Mouse (Mus musculus) stomach, embryonic 14.5 days (tissue): ENCODE data around the gene Ccdc28b. TPM values are rescaled to one million over a fixed set of nuclear protein-coding genes. Genes with fewer than 3 reads are reported as not detected.

Experiments used
- ATAC-seq: fragments of 200-750 bp; cut with Nextera tagmentation; 2 replicates; pipeline ENCODE4 v1.8.0; 2017; ENCODE audit warnings: low read depth, moderate TSS enrichment; ENCODE audit not compliant: insufficient number of reproducible peaks, insufficient read depth, low FRiP score
- H3K27ac ChIP-seq: fragments of 300-500 bp; sonication (generic); 2 replicates; pipeline ENCODE4 v1.5.1; 2014; ENCODE audit warnings: mild to moderate bottlenecking, low read length, moderate library complexity, mixed read lengths
- H3K27me3 ChIP-seq: fragments of 300-500 bp; sonication (generic); 2 replicates; pipeline ENCODE4 v1.6.1; 2014; ENCODE audit warnings: low read length, control low read depth, mixed read lengths; ENCODE audit not compliant: control insufficient read depth, insufficient read depth
- H3K36me3 ChIP-seq: fragments of 300-500 bp; sonication (generic); 2 replicates; pipeline ENCODE4 v1.6.1; 2014; ENCODE audit warnings: mild to moderate bottlenecking, control low read depth, low read length, moderate library complexity, mixed read lengths; ENCODE audit not compliant: control insufficient read depth, insufficient read depth
- H3K4me1 ChIP-seq: fragments of 300-500 bp; sonication (generic); 2 replicates; pipeline ENCODE4 v1.6.1; 2014; ENCODE audit warnings: low read length, control low read depth, mixed read lengths; ENCODE audit not compliant: control insufficient read depth, insufficient read depth
- H3K4me2 ChIP-seq: fragments of 300-500 bp; sonication (generic); replicated peaks from 2 replicates; pipeline ENCODE4 v1.6.1; 2014; ENCODE audit warnings: low read depth, low read length, control low read depth
- H3K4me3 ChIP-seq: fragments of 300-500 bp; sonication (generic); 2 replicates; pipeline ENCODE4 v1.5.1; 2014; ENCODE audit warnings: low read depth, low read length, control low read depth
- H3K9ac ChIP-seq: fragments of 300-500 bp; sonication (generic); replicated peaks from 2 replicates; pipeline ENCODE4 v1.6.1; 2014; ENCODE audit warnings: low read depth, mild to moderate bottlenecking, control low read depth, low read length, moderate library complexity, mixed read lengths
- H3K9me3 ChIP-seq: fragments of 300-500 bp; sonication (generic); 2 replicates; pipeline ENCODE4 v1.6.1; 2016; ENCODE audit warnings: low read depth, low read length, control low read depth; ENCODE audit not compliant: control insufficient read depth
- WGBS: fragments of 180-500 bp; shearing (Covaris S2); extraction: QIAGEN DNeasy Blood & Tissue Kit; methylation state at CpG from one replicate; pipeline ENCODE4 v1.1.7; 2014; 5-methylcytosine and 5-hydroxymethylcytosine counted together
- polyA plus RNA-seq: library from polyadenylated mRNA; unstranded; fragments of >200 nt; fragmentation: Nextera tagmentation; extraction: Ambion mirVana; gene quantifications from 2 replicates; pipeline ENCODE4 v1.2.1, GENCODE M21; 2014

Ccdc28b gene
- polyA plus RNA-seq, 1 experiment from 2014 or later: 52.9 TPM

GRCm38 (mm10) chr4:129630944-129631343 lies 7.2 kb upstream of the Ccdc28b start:
- Histone ChIP-seq H3K27me3 (no peaks in the 10 kb centered on the region), H3K36me3 (peaks cover 90% of the 10 kb centered on the region), H3K9me3 (no peaks in the 10 kb centered on the region), H3K27ac (no peak overlapping the region), H3K4me2 (no peak overlapping the region), H3K4me1 (no peaks in the 10 kb centered on the region), H3K4me3 (no peak overlapping the region), H3K9ac (no peak overlapping the region)
- no peak; the same call in 1 of the 2 replicates for ATAC-seq
- 88% methylated on average over 4 of the region's 4 CpGs for WGBS

GRCm38 (mm10) chr4:129626035-129626434 lies 2.3 kb upstream of the Ccdc28b start:
- Histone ChIP-seq H3K27ac (no peak overlapping the region), H3K27me3 (no peaks in the 10 kb centered on the region), H3K36me3 (peaks cover 49% of the 10 kb centered on the region), H3K4me3 (no peak overlapping the region), H3K9me3 (no peaks in the 10 kb centered on the region), H3K4me1 (peaks cover 25% of the 10 kb centered on the region; the same call in 1 of the 2 replicates), H3K9ac (no peak overlapping the region), H3K4me2 (no peak overlapping the region)
- no peak for ATAC-seq
- 74% methylated on average over 6 of the region's 6 CpGs for WGBS

- Histone ChIP-seq H3K36me3 (peaks cover 44% of the 10 kb centered on the region), H3K4me2 (peak overlapping the region; percentile 84), H3K4me3 (no peak overlapping the region), H3K4me1 (peaks cover 25% of the 10 kb centered on the region; the same call in 1 of the 2 replicates), H3K9ac (no peak overlapping the region), H3K9me3 (no peaks in the 10 kb centered on the region), H3K27ac (peak overlapping the region; percentile 74; the same call in 1 of the 2 replicates), H3K27me3 (no peaks in the 10 kb centered on the region)
- 50% methylated on average over 4 of the region's 4 CpGs for WGBS
- ATAC-seq: no peak
Measured at GRCm38 (mm10) chr4:129625496-129625895, 1.7 kb upstream of the Ccdc28b start.

- peak overlapping the region; percentile 66 for H3K4me3 ChIP-seq
- H3K9ac ChIP-seq: peak overlapping the region; percentile 45; the same call in 1 of the 2 replicates
- H3K27me3 ChIP-seq: no peaks in the 10 kb centered on the region
- H3K27ac ChIP-seq: peak overlapping the region; percentile 74
- no peak for ATAC-seq
- peaks cover 39% of the 10 kb centered on the region for H3K36me3 ChIP-seq
- peaks cover 25% of the 10 kb centered on the region; the same call in 1 of the 2 replicates for H3K4me1 ChIP-seq
- no peaks in the 10 kb centered on the region for H3K9me3 ChIP-seq
- H3K4me2 ChIP-seq: peak overlapping the region; percentile 84
- WGBS: 4% methylated on average over 6 of the region's 6 CpGs
Measured at GRCm38 (mm10) chr4:129625029-129625370, 1.3 kb upstream of the Ccdc28b start.

- peak overlapping the region; percentile 66 for H3K4me3 ChIP-seq
- WGBS: 1% methylated on average over 18 of the region's 18 CpGs
- H3K9ac ChIP-seq: peak overlapping the region; percentile 45; the same call in 1 of the 2 replicates
- H3K4me1 ChIP-seq: peaks cover 25% of the 10 kb centered on the region; the same call in 1 of the 2 replicates
- peaks cover 35% of the 10 kb centered on the region for H3K36me3 ChIP-seq
- H3K4me2 ChIP-seq: peak overlapping the region; percentile 84
- H3K9me3 ChIP-seq: no peaks in the 10 kb centered on the region
- H3K27ac ChIP-seq: peak overlapping the region; percentile 74
- H3K27me3 ChIP-seq: no peaks in the 10 kb centered on the region
- peak; percentile 87 for ATAC-seq
Measured at GRCm38 (mm10) chr4:129624281-129625028, 708 bp upstream of the Ccdc28b start.

- no peak for ATAC-seq
- Histone ChIP-seq H3K9ac (peak overlapping the region; percentile 76), H3K36me3 (peaks cover 20% of the 10 kb centered on the region), H3K4me3 (peak overlapping the region; percentile 66), H3K27me3 (no peaks in the 10 kb centered on the region), H3K27ac (peak overlapping the region; percentile 74; the same call in 1 of the 2 replicates), H3K4me1 (peaks cover 32% of the 10 kb centered on the region; the same call in 1 of the 2 replicates), H3K4me2 (peak overlapping the region; percentile 84), H3K9me3 (no peaks in the 10 kb centered on the region)
- WGBS: 15% methylated on average over 8 of the region's 8 CpGs
Measured at GRCm38 (mm10) chr4:129622803-129623535, 778 bp downstream of the Ccdc28b start.

GRCm38 (mm10) chr4:129622120-129622802 lies 1.5 kb downstream of the Ccdc28b start:
- Histone ChIP-seq H3K27ac (no peak overlapping the region), H3K27me3 (no peaks in the 10 kb centered on the region), H3K4me3 (no peak overlapping the region; the same call in 1 of the 2 replicates), H3K4me2 (peak overlapping the region; percentile 84; the same call in 1 of the 2 replicates), H3K9ac (no peak overlapping the region; the same call in 1 of the 2 replicates), H3K4me1 (peaks cover 34% of the 10 kb centered on the region; the same call in 1 of the 2 replicates), H3K9me3 (no peaks in the 10 kb centered on the region), H3K36me3 (peaks cover 13% of the 10 kb centered on the region)
- WGBS: 81% methylated on average over 11 of the region's 11 CpGs
- no peak for ATAC-seq

GRCm38 (mm10) chr4:129621283-129621841 lies 2.4 kb downstream of the Ccdc28b start:
- Histone ChIP-seq H3K4me1 (peaks cover 34% of the 10 kb centered on the region; the same call in 1 of the 2 replicates), H3K4me2 (no peak overlapping the region), H3K27ac (no peak overlapping the region; the same call in 1 of the 2 replicates), H3K9me3 (no peaks in the 10 kb centered on the region), H3K27me3 (no peaks in the 10 kb centered on the region), H3K36me3 (peaks cover 13% of the 10 kb centered on the region), H3K9ac (no peak overlapping the region), H3K4me3 (no peak overlapping the region)
- ATAC-seq: no peak
- WGBS: 71% methylated on average over 8 of the region's 8 CpGs
